ENCODE assay signal across 11 mouse cellular contexts in genomic region chr15:78205192-78205591, GRCm38 (mm10). TPM values are rescaled to one million over a fixed set of nuclear protein-coding genes. Genes with fewer than 3 reads are reported as not detected.
A peak's percentile ranks its signal among the peaks of the same experiment; 100 is the strongest.
DNase-seq lines count a peak whose midpoint lies in the region; ATAC-seq and TF ChIP-seq lines count a peak whose summit lies in the region.
"Had no signal": no experiment of that assay in that cellular context is flagged by ENCODE, and none has a peak within 500 bp of the region (broad histone marks: within the 10 kb centered on the region; RNA-seq: fewer than 3 reads in every experiment).

No protein-coding gene starts in this region.

- TF ChIP-seq POLR2A in limb, embryonic 14.5 days (IDR thresholded peaks at IDR 0.05; ENCODE audit: borderline replicate concordance, extremely low read depth, insufficient read depth, insufficient read length) = no peak

- H3K9ac ChIP-seq in limb, embryonic 14.5 days (ENCODE audit: low read depth, low read length, severe bottlenecking) = no peak overlapping the region
- no peak overlapping the region for H3K9ac ChIP-seq in neural tube, embryonic 13.5 days
- H3K9ac ChIP-seq: embryonic facial prominence, embryonic 12.5 days had no signal

- H3K9me3 ChIP-seq in limb, embryonic 14.5 days (ENCODE audit: control insufficient read depth, low read length) = 0 out of 2 replicates have a peak, but pooled peaks cover 3% of the 10 kb centered on the region
- H3K9me3 ChIP-seq in limb, embryonic 10.5 days (replicated peaks) = no peaks in the 10 kb centered on the region
- peaks cover 12% of the 10 kb centered on the region; the same call in 1 of the 2 replicates for H3K9me3 ChIP-seq in neural tube, embryonic 13.5 days
- H3K9me3 ChIP-seq: embryonic facial prominence, embryonic 12.5 days had no signal

- intact Hi-C loops in heart, postnatal 14 days (cut with DNase I) = no loop called here

- 36% methylated on average over 3 of the region's 3 CpGs for WGBS in limb, embryonic 14.5 days
- WGBS in limb, embryonic 10.5 days = 40% methylated on average over 3 of the region's 3 CpGs
- WGBS in neural tube, embryonic 13.5 days = 41% methylated on average over 3 of the region's 3 CpGs

- H3K27me3 ChIP-seq in limb, embryonic 14.5 days (ENCODE audit: control insufficient read depth, insufficient read depth, low read length) = peaks cover 42% of the 10 kb centered on the region
- H3K27me3 ChIP-seq in limb, embryonic 10.5 days (ENCODE audit: low read depth, poor library complexity, severe bottlenecking) = peaks cover 54% of the 10 kb centered on the region
- H3K27me3 ChIP-seq in neural tube, embryonic 13.5 days = peaks cover 58% of the 10 kb centered on the region

- ATAC-seq in limb, embryonic 14.5 days (ENCODE audit: low FRiP score, low read depth) = no peak
- 0 out of 2 replicates have a peak, but pooled peaks have one; percentile 46 for ATAC-seq in neural tube, embryonic 13.5 days (ENCODE audit: low read depth)

- no peak overlapping the region for H3K4me3 ChIP-seq in limb, embryonic 14.5 days (replicated peaks; ENCODE audit: low read length)
- no peak overlapping the region for H3K4me3 ChIP-seq in limb, embryonic 10.5 days
- no peak overlapping the region for H3K4me3 ChIP-seq in neural tube, embryonic 13.5 days

- H3K27ac ChIP-seq in limb, embryonic 14.5 days (replicated peaks; ENCODE audit: low read depth, low read length) = no peak overlapping the region
- no peak overlapping the region for H3K27ac ChIP-seq in limb, embryonic 10.5 days
- no peak overlapping the region for H3K27ac ChIP-seq in neural tube, embryonic 13.5 days (replicated peaks)
- H3K27ac ChIP-seq: embryonic facial prominence, embryonic 12.5 days; limb, embryonic 12.5 days had no signal

- no peak overlapping the region for H3K4me2 ChIP-seq in limb, embryonic 14.5 days (replicated peaks; ENCODE audit: low read depth, low read length, severe bottlenecking)
- H3K4me2 ChIP-seq in neural tube, embryonic 13.5 days = no peak overlapping the region

- H3K36me3 ChIP-seq in limb, embryonic 14.5 days (ENCODE audit: control insufficient read depth, insufficient read depth, low read length) = no peaks in the 10 kb centered on the region
- H3K36me3 ChIP-seq in limb, embryonic 10.5 days = no peaks in the 10 kb centered on the region
- no peaks in the 10 kb centered on the region for H3K36me3 ChIP-seq in neural tube, embryonic 13.5 days
- H3K36me3 ChIP-seq: embryonic facial prominence, embryonic 12.5 days; limb, embryonic 12.5 days had no signal

- peaks cover 4% of the 10 kb centered on the region; the same call in 1 of the 2 replicates for H3K4me1 ChIP-seq in limb, embryonic 14.5 days (ENCODE audit: control insufficient read depth, insufficient read depth, low read length)
- peaks cover 9% of the 10 kb centered on the region for H3K4me1 ChIP-seq in limb, embryonic 10.5 days
- peaks cover 17% of the 10 kb centered on the region for H3K4me1 ChIP-seq in neural tube, embryonic 13.5 days (replicated peaks)

- peak; percentile 43 for DNase-seq in adrenal gland, adult 2 months
- no peak for DNase-seq in adrenal gland, adult 8-10 months
- peak; percentile 30 for DNase-seq in limb, embryonic 14.5 days (ENCODE audit: low spot score)
- no peak for DNase-seq in limb, embryonic 10.5 days (ENCODE audit: low spot score)
- peak; percentile 15 for DNase-seq in adrenal gland, postnatal 25 days
- peak; percentile 34 to 60 for DNase-seq in heart, postnatal 14 days
- no peak for DNase-seq in cerebellum, adult 11-12 months

RNA-seq across cellular contexts. Expression of gene Pvalb, which starts 1.0 kb away (rescaled TPM):
- total RNA-seq in adrenal gland, adult 2 months (2021) = not detected
- polyA plus RNA-seq in adrenal gland, adult 2 months (2012; rRNA removed) = not detected in 2 replicates
- not detected for total RNA-seq in adrenal gland, adult 8-10 months (2022)
- polyA plus RNA-seq in limb, embryonic 14.5 days (2012; rRNA removed) = 0.16 TPM in 1 of 2 replicates, not detected in the other
- 0.29 TPM in 1 of 2 replicates, not detected in the other for polyA plus RNA-seq in limb, embryonic 14.5 days (2014; fragmentation: Nextera tagmentation; extraction: Ambion mirVana)
- not detected in 2 replicates for polyA plus RNA-seq in limb, embryonic 10.5 days (2016; fragmentation: Nextera tagmentation; extraction: Ambion mirVana)
- total RNA-seq in adrenal gland, postnatal 25 days (2021) = not detected in 2 replicates
- total RNA-seq in heart, postnatal 14 days (2021) = under 1 TPM in 1 of 2 experiments, not detected in 1; 0.29 TPM
- polyA plus RNA-seq in neural tube, embryonic 13.5 days (2015; fragmentation: Nextera tagmentation; extraction: Ambion mirVana) = 2.5 and 4.1 TPM in 2 replicates
- polyA plus RNA-seq: limb, embryonic 12.5 days; stomach, embryonic 14.5 days had no signal

RNA-seq across cellular contexts. Expression of gene Ift27, which starts 31.3 kb away (rescaled TPM):
- total RNA-seq in adrenal gland, adult 2 months (2021) = 10 to 100 TPM; 10.4 to 16.4 TPM
- 50.0 and 65.5 TPM in 2 replicates for polyA plus RNA-seq in adrenal gland, adult 2 months (2012; rRNA removed)
- total RNA-seq in adrenal gland, adult 8-10 months (2022) = 10 to 100 TPM; 14.3 to 31.1 (median 23.4) TPM
- polyA plus RNA-seq in limb, embryonic 14.5 days (2012; rRNA removed) = 44.4 and 45.3 TPM in 2 replicates
- 98.1 and 102 TPM in 2 replicates for polyA plus RNA-seq in limb, embryonic 14.5 days (2014; fragmentation: Nextera tagmentation; extraction: Ambion mirVana)
- polyA plus RNA-seq in limb, embryonic 10.5 days (2016; fragmentation: Nextera tagmentation; extraction: Ambion mirVana) = 121 and 122 TPM in 2 replicates
- 17.7 and 20.3 TPM in 2 replicates for total RNA-seq in adrenal gland, postnatal 25 days (2021)
- total RNA-seq in heart, postnatal 14 days (2021) = 10 to 100 TPM; 11.3 to 12.8 TPM
- 88.5 and 96.9 TPM in 2 replicates for polyA plus RNA-seq in neural tube, embryonic 13.5 days (2015; fragmentation: Nextera tagmentation; extraction: Ambion mirVana)

RNA-seq across cellular contexts. Expression of gene Ncf4, which starts 39.4 kb away (rescaled TPM):
- 1 to 10 TPM; 2.9 to 4.5 TPM for total RNA-seq in adrenal gland, adult 2 months (2021)
- polyA plus RNA-seq in adrenal gland, adult 2 months (2012; rRNA removed) = 2.0 and 2.9 TPM in 2 replicates
- 1 to 10 TPM; 2.0 to 5.1 (median 3.3) TPM for total RNA-seq in adrenal gland, adult 8-10 months (2022)
- 4.0 and 4.1 TPM in 2 replicates for polyA plus RNA-seq in limb, embryonic 14.5 days (2012; rRNA removed)
- 5.4 and 5.6 TPM in 2 replicates for polyA plus RNA-seq in limb, embryonic 14.5 days (2014; fragmentation: Nextera tagmentation; extraction: Ambion mirVana)
- polyA plus RNA-seq in limb, embryonic 10.5 days (2016; fragmentation: Nextera tagmentation; extraction: Ambion mirVana) = 4.3 and 5.3 TPM in 2 replicates
- total RNA-seq in adrenal gland, postnatal 25 days (2021) = 1.00 and 1.2 TPM in 2 replicates
- 1 to 10 TPM; 2.5 to 2.9 TPM for total RNA-seq in heart, postnatal 14 days (2021)
- 1.1 and 1.9 TPM in 2 replicates for polyA plus RNA-seq in neural tube, embryonic 13.5 days (2015; fragmentation: Nextera tagmentation; extraction: Ambion mirVana)

Comparison
In these comparisons a context has a peak if more than half of its experiments do, and no peak if none do; other contexts are left out.
1. DNase-seq: peak in adrenal gland, adult 2 months (single experiment), limb, embryonic 14.5 days (single experiment), adrenal gland, postnatal 25 days (single experiment) and heart, postnatal 14 days (2 of 2); none in adrenal gland, adult 8-10 months (single experiment), limb, embryonic 10.5 days (single experiment) and cerebellum, adult 11-12 months (single experiment).